Mouse (Mus musculus): ENCODE measurements around the gene Tmem106b. TPM values are rescaled to one million over a fixed set of nuclear protein-coding genes. Genes with fewer than 3 reads are reported as not detected.

The Tmem106b gene
- polyA plus RNA-seq (2015; fragmentation: Nextera tagmentation; extraction: Ambion mirVana): 30.5 and 31.9 TPM in 2 replicates

DNA sequence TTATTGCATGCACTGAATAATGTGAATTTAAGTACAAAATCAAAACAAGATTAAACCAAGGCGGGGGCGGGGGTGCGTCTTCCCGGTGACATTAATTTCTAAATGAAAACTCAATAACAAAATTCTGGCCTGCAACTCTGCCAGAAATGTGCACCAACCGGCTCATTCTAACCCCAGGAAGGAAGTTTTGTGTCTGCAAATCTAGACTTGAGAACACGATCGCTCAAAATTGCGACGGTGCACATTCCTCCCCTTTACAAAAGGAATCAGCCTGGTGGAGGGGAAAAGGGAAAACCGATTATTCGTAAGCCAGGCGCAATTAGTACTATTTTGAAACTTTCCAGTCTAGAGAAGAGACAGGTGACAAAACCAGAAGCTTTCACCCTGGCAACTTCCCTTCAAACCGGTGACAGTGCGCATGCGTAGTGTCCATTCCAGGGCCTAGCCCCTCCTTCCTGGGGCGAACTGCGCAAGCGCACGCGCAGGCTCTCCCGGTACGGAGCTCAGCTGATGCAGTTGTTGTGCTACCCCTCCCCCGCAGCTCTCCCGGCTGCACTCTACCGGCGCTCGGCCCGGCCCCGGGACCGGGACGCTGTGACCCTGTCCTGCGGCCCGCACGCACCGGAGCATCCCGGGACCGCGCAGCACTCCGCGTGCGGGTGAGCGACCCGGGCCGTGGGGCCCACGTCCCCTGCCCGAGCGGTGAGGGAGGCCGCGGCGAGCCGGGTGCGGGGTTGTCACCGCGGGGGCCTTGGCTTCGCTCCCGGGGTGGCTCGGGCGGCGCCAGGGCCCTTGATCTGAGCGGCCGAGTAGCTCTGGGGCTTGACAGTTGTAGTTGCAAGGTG is at the start of gene Tmem106b:
Gene Tmem106b, plus strand, starts transcription at position 458 of the 845 bp plus-strand sequence.
- Histone ChIP-seq H3K9ac (ENCODE audit: low read depth, low read length) (peak within 1 kb of the TSS; percentile 90), H3K4me1 (replicated peaks; ENCODE audit: control insufficient read depth, insufficient read depth, low read length) (no peaks in the 10 kb centered on the region), H3K27ac (ENCODE audit: low read depth, low read length) (peak within 1 kb of the TSS; percentile 77), H3K36me3 (ENCODE audit: control insufficient read depth, insufficient read depth) (peaks cover 15% of the 10 kb centered on the region; the same call in 1 of the 2 replicates), H3K4me3 (ENCODE audit: low read depth, low read length) (peak within 1 kb of the TSS; percentile 90), H3K9me3 (ENCODE audit: control insufficient read depth) (no peaks in the 10 kb centered on the region), H3K4me2 (replicated peaks; ENCODE audit: low read depth) (peak within 1 kb of the TSS; percentile 76), H3K27me3 (replicated peaks; ENCODE audit: control insufficient read depth, insufficient read depth, low read length) (no peaks in the 10 kb centered on the region)
- TF ChIP-seq CTCF (IDR thresholded peaks at IDR 0.05; ENCODE audit: low read depth): no peak; the same call in 1 of the 2 replicates
- 2% methylated on average over 61 of the region's 61 CpGs for WGBS
- ATAC-seq: peak; percentile 99

DNA sequence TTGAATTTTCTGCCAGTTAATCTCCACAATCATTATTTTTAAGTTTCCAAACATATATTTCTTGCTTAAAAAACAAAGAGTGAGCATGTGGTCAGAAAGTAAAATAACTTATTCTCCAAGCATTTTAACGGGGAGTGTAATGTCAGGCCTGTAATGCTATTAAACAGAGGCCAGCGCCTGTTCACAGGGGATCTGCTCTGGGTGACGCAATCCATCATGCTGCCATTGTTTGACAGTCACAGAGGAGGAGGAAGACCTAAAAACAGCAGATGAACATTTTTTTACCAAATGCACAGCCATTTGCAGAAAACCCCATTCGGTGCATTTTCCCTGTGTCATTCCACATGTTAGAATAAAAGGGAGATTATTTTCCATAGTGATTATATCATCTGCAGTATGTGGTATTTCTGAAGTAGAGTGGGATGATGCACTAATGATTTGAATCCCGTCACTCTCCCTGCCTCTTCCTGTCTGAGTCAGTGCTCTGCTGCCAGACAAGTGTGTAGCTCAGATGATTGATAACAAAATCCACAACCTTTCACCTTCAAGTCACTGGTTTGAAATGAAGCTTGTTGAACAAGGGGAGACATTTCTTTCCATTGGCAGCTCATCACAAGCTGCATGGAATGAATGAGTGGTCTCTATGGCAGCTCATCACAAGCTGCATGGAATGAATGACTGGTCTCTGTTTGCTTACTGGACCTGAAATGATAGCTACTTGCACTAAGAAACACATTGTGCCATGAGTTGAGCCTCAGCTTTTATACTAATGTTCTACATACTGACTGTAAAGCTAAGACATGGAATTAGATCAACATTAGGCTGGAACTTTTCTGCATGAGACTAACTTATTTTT is 48.1 kb upstream of the Tmem106b start:
- no peak overlapping the region for H3K4me2 ChIP-seq (replicated peaks; ENCODE audit: low read depth)
- H3K27me3 ChIP-seq (replicated peaks; ENCODE audit: control insufficient read depth, insufficient read depth, low read length): no peaks in the 10 kb centered on the region
- TF ChIP-seq CTCF (IDR thresholded peaks at IDR 0.05; ENCODE audit: low read depth): no peak
- no peak overlapping the region for H3K27ac ChIP-seq (ENCODE audit: low read depth, low read length)
- H3K4me3 ChIP-seq (ENCODE audit: low read depth, low read length): no peak overlapping the region
- H3K9me3 ChIP-seq (ENCODE audit: control insufficient read depth): no peaks in the 10 kb centered on the region
- ATAC-seq: no peak
- H3K9ac ChIP-seq (ENCODE audit: low read depth, low read length): no peak overlapping the region
- 46% methylated on average over 5 of the region's 5 CpGs for WGBS
- H3K36me3 ChIP-seq (ENCODE audit: control insufficient read depth, insufficient read depth): no peaks in the 10 kb centered on the region
- no peaks in the 10 kb centered on the region for H3K4me1 ChIP-seq (replicated peaks; ENCODE audit: control insufficient read depth, insufficient read depth, low read length)

DNA sequence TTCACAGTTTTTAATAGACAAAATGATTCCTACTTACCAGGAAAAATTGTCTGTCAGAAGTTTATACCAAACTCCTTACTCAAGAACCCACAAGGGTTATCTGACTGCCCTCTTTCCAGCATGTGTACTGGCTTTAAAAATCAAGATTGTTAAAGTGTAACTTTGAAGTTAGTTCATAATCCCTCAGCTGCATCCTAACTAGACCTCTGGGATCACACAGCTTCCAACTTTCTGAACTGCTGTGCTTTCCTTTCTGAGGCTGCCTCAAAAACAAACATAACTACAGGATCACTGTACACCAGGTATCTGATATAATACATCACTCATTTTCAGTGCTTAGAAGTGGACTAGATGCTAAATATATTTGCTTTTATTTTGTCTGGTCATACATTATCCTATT is 39.0 kb upstream of the Tmem106b start:
- Histone ChIP-seq H3K4me1 (replicated peaks; ENCODE audit: control insufficient read depth, insufficient read depth, low read length) (no peaks in the 10 kb centered on the region), H3K27me3 (replicated peaks; ENCODE audit: control insufficient read depth, insufficient read depth, low read length) (no peaks in the 10 kb centered on the region), H3K27ac (ENCODE audit: low read depth, low read length) (no peak overlapping the region), H3K4me3 (ENCODE audit: low read depth, low read length) (no peak overlapping the region), H3K4me2 (replicated peaks; ENCODE audit: low read depth) (no peak overlapping the region), H3K9ac (ENCODE audit: low read depth, low read length) (no peak overlapping the region), H3K36me3 (ENCODE audit: control insufficient read depth, insufficient read depth) (no peaks in the 10 kb centered on the region), H3K9me3 (ENCODE audit: control insufficient read depth) (no peaks in the 10 kb centered on the region)
- TF ChIP-seq CTCF (IDR thresholded peaks at IDR 0.05; ENCODE audit: low read depth): no peak
- ATAC-seq: no peak

DNA sequence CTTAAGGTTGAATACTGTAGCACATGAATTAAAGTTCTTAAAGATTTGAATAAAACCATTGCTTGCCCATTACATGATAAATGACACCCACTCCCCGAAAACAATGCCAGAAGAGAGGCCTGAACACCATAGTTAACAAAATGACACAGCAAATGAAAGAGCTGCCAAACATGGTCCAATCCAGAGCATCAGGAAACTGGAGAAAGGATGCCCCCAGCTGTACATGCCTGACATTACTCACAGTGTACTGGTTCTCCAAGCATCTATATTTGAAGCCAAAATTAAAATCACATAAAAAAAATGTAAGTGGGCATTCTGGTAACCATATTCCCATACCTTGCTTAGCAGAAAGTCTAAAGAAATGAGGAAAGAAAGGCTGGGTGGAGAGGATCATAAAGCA is 38.6 kb upstream of the Tmem106b start:
- no peak for ATAC-seq
- TF ChIP-seq CTCF (IDR thresholded peaks at IDR 0.05; ENCODE audit: low read depth): peak; percentile 64
- no peaks in the 10 kb centered on the region for H3K36me3 ChIP-seq (ENCODE audit: control insufficient read depth, insufficient read depth)
- H3K9ac ChIP-seq (ENCODE audit: low read depth, low read length): no peak overlapping the region
- H3K27me3 ChIP-seq (replicated peaks; ENCODE audit: control insufficient read depth, insufficient read depth, low read length): no peaks in the 10 kb centered on the region
- no peaks in the 10 kb centered on the region for H3K9me3 ChIP-seq (ENCODE audit: control insufficient read depth)
- H3K4me2 ChIP-seq (replicated peaks; ENCODE audit: low read depth): no peak overlapping the region
- WGBS: 58% methylated on average over 1 of the region's 1 CpGs
- no peak overlapping the region for H3K27ac ChIP-seq (ENCODE audit: low read depth, low read length)
- H3K4me1 ChIP-seq (replicated peaks; ENCODE audit: control insufficient read depth, insufficient read depth, low read length): no peaks in the 10 kb centered on the region
- H3K4me3 ChIP-seq (ENCODE audit: low read depth, low read length): no peak overlapping the region

DNA sequence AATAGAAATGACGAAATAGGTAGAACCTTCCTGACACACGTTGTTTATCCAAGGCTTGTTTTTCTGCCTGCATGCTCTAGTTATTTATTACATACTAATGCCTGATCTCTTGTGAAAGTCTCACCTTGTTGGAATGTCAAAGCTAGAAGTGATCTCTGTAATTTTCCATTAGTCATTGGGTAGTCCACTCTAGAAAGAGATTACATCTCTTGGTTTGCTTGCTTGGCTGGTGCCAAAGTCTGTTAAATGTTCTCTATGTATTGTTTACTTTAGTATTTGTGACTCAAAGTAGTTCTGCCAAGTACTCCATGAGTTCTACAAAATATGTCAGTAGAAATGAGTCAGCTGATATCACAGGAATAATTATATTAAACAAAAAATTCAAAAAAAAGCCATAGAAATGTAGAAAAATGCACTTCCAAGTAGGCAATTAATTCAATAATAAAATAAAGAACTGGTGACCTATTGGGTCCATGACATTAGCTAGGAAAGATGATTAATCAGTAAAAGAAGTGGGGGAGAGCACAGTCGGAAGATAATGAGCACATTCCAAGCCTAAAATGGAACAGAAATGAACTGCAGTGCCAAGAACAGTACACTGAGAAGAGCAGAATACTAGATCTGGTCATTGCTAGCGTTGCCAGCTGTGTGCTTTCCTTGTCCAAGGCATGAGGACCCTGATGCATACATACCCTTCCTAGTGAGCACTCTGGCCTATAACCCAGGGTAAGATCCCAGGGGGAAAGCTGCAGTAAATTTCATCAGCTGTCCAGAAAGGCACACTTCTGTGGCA is 17.0 kb upstream of the Tmem106b start:
- H3K36me3 ChIP-seq (ENCODE audit: control insufficient read depth, insufficient read depth): no peaks in the 10 kb centered on the region
- H3K27me3 ChIP-seq (replicated peaks; ENCODE audit: control insufficient read depth, insufficient read depth, low read length): no peaks in the 10 kb centered on the region
- 70% methylated on average over 4 of the region's 4 CpGs for WGBS
- peak; percentile 51; the same call in 1 of the 2 replicates for ATAC-seq
- no peak overlapping the region for H3K4me3 ChIP-seq (ENCODE audit: low read depth, low read length)
- no peaks in the 10 kb centered on the region for H3K4me1 ChIP-seq (replicated peaks; ENCODE audit: control insufficient read depth, insufficient read depth, low read length)
- no peak for TF ChIP-seq CTCF (IDR thresholded peaks at IDR 0.05; ENCODE audit: low read depth)
- no peak overlapping the region for H3K9ac ChIP-seq (ENCODE audit: low read depth, low read length)
- H3K9me3 ChIP-seq (ENCODE audit: control insufficient read depth): no peaks in the 10 kb centered on the region
- H3K27ac ChIP-seq (ENCODE audit: low read depth, low read length): no peak overlapping the region
- H3K4me2 ChIP-seq (replicated peaks; ENCODE audit: low read depth): no peak overlapping the region

Data from intestine, postnatal 0 days (tissue).